Mouse (Mus musculus): Measurements from ENCODE around the gene Tmem131. TPM values are rescaled to one million over a fixed set of nuclear protein-coding genes. Genes with fewer than 3 reads are reported as not detected.
"Not testable (repeated sequence)": the region's sequence is repeated elsewhere in the genome, so short reads cannot be mapped to it uniquely, and the experiment has no call there.

Tmem131 gene
- total RNA-seq, 1 experiment from 2014 or later, result 37.3 TPM

- no peak for ATAC-seq (replicated peaks; ENCODE audit: insufficient number of reproducible peaks, low FRiP score, low TSS enrichment, poor library complexity, severe bottlenecking)
These were observed 86.4 kb downstream of the Tmem131 start for GRCm38 (mm10) chr1:36857081-36857480.

DNA sequence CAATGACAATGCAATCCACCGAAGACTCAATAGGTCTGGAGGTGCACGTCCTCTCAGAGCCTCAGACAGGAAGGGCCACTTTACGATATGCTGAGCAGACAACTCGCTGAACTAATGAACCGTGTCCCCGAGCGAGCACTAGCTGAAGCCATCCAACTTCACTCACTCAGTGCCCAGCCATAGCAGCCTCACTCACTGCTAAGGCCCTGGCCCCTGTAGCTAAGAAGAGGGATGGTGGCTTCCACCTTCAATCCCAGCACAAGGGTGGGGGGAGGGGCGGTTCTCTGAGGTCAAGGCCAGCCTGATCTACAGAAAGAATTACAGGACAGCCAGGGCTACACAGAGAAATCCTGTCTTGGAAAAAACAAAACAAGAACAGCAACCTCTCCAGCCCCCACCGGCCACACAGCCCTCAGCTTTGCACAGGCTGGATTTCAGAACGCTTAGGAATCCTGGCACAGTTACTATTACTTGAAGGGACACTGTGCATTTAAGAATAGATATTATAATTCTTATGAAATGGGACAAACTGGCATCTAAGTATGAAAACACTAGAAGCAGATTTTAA lies 89.2 kb downstream of the Tmem131 start:
- ATAC-seq (replicated peaks; ENCODE audit: insufficient number of reproducible peaks, low FRiP score, low TSS enrichment, poor library complexity, severe bottlenecking), result no peak

GRCm38 (mm10) chr1:36852085-36852484 lies 91.4 kb downstream of the Tmem131 start:
- ATAC-seq (replicated peaks; ENCODE audit: insufficient number of reproducible peaks, low FRiP score, low TSS enrichment, poor library complexity, severe bottlenecking), result no peak

DNA sequence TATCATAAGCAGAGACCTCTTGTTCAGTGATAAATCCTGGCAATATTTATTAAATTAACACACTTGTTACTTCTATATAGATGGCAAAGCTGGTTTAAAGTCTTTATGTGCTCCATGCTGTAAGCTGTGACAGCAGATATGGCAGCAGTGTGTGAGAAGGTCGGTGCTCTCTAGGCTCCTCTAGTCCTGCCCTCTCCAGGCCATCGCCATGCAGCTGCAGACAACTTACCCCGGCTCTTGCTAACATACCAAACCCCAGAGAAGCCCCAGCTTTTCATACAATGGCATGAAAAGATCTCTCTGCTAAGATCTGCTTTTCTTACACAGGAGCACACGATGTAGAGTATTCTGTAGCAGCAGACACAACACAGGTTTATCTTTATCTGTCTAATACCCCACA lies 92.1 kb downstream of the Tmem131 start:
- ATAC-seq (replicated peaks; ENCODE audit: insufficient number of reproducible peaks, low FRiP score, low TSS enrichment, poor library complexity, severe bottlenecking), result no peak

- no peak for ATAC-seq (replicated peaks; ENCODE audit: insufficient number of reproducible peaks, low FRiP score, low TSS enrichment, poor library complexity, severe bottlenecking)
These were observed 95.4 kb downstream of the Tmem131 start for GRCm38 (mm10) chr1:36848036-36848435.

DNA sequence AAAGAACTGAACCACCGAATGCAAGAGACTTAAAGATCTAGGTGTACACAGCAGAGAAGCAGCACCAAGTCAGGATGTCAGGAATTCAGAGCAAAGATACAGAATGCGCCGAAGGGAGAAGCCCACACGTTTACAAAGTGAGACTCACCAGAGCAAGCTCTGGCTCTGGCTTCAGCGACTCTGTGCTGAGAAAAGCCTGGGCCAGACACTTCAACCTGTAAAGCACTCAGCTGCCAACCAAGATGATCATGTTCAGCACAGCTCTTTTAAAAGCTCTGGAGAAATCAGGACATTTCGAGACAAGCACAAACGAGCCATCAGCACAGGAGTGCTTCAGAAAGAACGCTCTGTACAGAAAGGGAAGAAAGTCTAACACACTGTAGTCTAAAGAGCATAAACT lies 96.2 kb downstream of the Tmem131 start:
- ATAC-seq (replicated peaks; ENCODE audit: insufficient number of reproducible peaks, low FRiP score, low TSS enrichment, poor library complexity, severe bottlenecking), result no peak

DNA sequence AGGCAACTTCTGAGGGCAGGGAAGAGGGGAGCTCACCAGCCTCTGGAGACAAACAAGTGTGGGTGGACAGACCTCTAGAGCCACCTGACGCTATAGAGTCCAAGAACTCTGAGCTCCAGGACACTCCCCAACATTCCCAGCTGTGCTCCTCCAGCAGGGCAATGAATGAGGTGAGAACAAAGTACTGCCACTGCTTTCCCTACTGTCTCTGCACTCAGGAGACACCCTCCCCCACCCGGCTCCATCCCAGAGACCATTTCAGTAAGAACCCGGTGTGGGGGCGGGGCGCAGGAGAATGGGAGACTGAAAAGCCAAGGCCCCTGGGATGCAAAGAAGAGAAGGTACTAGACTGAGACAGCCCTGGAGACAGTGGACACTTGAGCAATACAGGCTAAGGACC lies 98.4 kb downstream of the Tmem131 start:
- ATAC-seq (replicated peaks; ENCODE audit: insufficient number of reproducible peaks, low FRiP score, low TSS enrichment, poor library complexity, severe bottlenecking), result no peak

- ATAC-seq (replicated peaks; ENCODE audit: insufficient number of reproducible peaks, low FRiP score, low TSS enrichment, poor library complexity, severe bottlenecking), result no peak
These were observed 101.7 kb downstream of the Tmem131 start for GRCm38 (mm10) chr1:36841806-36842205.

DNA sequence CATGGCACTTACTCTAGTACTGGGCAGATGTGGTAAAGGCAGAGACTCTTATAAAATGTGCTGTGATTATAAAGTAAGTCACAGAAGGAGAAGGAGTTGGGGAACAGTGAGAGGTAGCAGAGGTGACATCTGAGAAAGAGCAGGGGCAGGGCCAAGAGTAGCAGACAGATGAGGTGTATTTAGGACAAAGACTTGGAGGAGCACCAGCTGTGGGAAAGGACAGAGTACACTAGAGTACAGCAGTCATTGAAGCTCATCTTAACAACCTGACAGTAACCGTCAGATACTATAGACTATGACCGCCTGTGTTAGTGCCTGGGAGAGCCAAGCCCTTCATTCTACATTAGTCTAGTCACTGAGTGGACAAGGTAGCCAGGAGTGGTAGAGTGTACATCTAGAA lies 102.5 kb downstream of the Tmem131 start:
- no peak for ATAC-seq (replicated peaks; ENCODE audit: insufficient number of reproducible peaks, low FRiP score, low TSS enrichment, poor library complexity, severe bottlenecking)

- ATAC-seq (replicated peaks; ENCODE audit: insufficient number of reproducible peaks, low FRiP score, low TSS enrichment, poor library complexity, severe bottlenecking), result no peak
These were observed 103.6 kb downstream of the Tmem131 start for GRCm38 (mm10) chr1:36839858-36840257.

DNA sequence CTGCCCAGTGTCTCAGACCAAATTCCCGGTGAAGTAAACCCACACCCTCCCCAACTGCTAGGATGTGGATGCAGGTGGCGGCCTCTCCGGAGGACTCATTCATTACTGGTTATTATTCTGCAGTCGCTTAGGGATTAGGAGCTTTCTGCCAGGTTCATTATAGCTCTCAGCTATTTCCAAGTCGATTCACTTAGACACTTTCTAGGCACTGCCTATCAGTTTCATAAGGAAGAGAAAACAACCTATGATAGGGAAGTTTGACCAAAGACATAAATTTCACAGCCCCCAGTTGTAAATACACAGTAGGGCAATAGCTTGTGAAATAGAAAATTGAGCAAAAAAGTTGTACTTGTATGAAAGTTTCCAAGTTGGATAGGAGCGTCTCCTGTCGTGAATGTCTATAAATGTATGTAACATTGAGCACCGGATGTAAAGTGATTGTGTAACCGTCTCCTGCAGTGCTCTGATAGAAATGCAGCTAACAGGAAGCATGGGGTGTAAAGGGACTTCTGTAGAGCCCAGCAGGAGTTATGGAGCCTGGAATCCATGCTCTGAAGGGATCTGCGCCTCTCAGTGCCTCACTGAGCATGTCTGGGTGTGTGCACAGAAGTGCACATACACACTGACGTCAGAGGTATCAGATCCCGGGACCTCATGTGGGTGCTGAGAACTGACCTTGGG lies 107.1 kb downstream of the Tmem131 start:
- no peak for ATAC-seq (replicated peaks; ENCODE audit: insufficient number of reproducible peaks, low FRiP score, low TSS enrichment, poor library complexity, severe bottlenecking)

GRCm38 (mm10) chr1:36835593-36835992 lies 107.9 kb downstream of the Tmem131 start:
- no peak for ATAC-seq (replicated peaks; ENCODE audit: insufficient number of reproducible peaks, low FRiP score, low TSS enrichment, poor library complexity, severe bottlenecking)

- ATAC-seq (replicated peaks; ENCODE audit: insufficient number of reproducible peaks, low FRiP score, low TSS enrichment, poor library complexity, severe bottlenecking), result no peak
These were observed 109.4 kb downstream of the Tmem131 start for GRCm38 (mm10) chr1:36834090-36834489.

GRCm38 (mm10) chr1:36830913-36831866 lies 112.3 kb downstream of the Tmem131 start:
- no peak for ATAC-seq (replicated peaks; ENCODE audit: insufficient number of reproducible peaks, low FRiP score, low TSS enrichment, poor library complexity, severe bottlenecking)

DNA sequence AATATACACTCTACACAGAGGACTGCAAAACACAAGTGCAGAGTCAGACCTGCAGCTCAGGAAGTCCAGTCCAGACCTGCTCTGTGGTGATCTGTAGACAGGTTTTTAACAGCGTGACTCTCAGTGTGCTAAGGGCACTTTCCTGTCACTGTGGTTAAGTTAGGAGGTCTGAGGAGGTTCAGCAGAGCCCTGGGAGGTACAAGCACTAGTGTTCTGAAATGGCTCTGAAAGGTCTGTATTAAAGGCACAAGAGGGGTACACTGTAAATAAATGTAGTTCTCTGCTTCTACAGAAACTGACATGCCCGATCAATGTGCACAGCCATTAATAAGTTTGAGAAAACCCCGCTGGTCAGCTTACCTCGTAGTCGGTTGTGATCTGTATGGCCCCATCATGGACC lies 119.1 kb downstream of the Tmem131 start:
- ATAC-seq (replicated peaks; ENCODE audit: insufficient number of reproducible peaks, low FRiP score, low TSS enrichment, poor library complexity, severe bottlenecking), result no peak

GRCm38 (mm10) chr1:36821918-36822317 lies 121.5 kb downstream of the Tmem131 start:
- not testable (repeated sequence) for ATAC-seq (replicated peaks; ENCODE audit: insufficient number of reproducible peaks, low FRiP score, low TSS enrichment, poor library complexity, severe bottlenecking)

DNA sequence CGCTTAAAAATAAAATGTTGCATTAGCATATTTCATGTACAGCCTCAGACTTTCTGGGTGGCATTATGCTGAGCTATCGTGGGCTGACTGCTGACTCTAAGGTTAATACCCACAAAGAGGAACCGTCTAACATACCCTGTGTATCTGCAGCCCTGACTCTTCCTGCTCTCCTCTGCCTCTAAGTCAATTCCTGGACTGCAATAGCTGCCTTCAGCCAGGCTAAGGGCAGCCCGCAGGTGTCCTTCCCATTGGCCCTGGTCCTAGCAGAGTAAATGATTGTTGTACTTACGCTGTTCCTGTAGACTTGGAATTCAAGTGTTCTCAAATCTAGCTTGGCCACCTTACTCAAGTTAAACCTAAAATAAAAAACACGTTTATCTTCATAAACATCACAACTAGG lies 128.3 kb downstream of the Tmem131 start:
- ATAC-seq (replicated peaks; ENCODE audit: insufficient number of reproducible peaks, low FRiP score, low TSS enrichment, poor library complexity, severe bottlenecking), result no peak

GRCm38 (mm10) chr1:36814271-36814903 lies 129.1 kb downstream of the Tmem131 start:
- no peak for ATAC-seq (replicated peaks; ENCODE audit: insufficient number of reproducible peaks, low FRiP score, low TSS enrichment, poor library complexity, severe bottlenecking)

DNA sequence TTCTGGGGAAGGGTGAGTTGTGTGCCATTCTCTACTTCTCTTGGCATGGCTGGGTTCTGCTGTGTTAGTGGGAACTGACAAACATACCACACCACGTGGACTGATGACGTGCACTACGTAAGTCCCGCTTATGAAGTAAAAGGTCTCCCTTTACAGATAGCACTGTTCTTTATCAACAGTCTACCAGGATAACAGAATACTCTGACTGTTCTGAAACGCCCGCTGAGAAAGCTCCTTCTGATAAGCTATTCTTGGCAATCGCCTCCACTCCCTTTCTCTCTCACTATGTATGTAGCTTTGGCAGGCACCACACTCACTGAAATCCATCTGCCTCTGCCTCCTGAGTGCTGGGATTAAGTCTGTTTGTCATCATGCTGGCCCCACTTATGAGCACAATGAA lies 130.1 kb downstream of the Tmem131 start:
- no peak for ATAC-seq (replicated peaks; ENCODE audit: insufficient number of reproducible peaks, low FRiP score, low TSS enrichment, poor library complexity, severe bottlenecking)

Measured in monocyte, adult 5-6 weeks (primary cell).